Mouse (Mus musculus) skeletal muscle tissue, adult 2 months (tissue): Measurements from ENCODE around the gene Orai3.
"Not testable (repeated sequence)": the region's sequence is repeated elsewhere in the genome, so short reads cannot be mapped to it uniquely, and the experiment has no call there.

Source experiments
- DNase-seq: peaks from one replicate; pipeline ENCODE4 v3.0.0-alpha.2; 2012; ENCODE audit warnings: low read depth, low spot score

Gene Orai3

GRCm38 (mm10) chr7:127763642-127764041 is 6.0 kb upstream of the Orai3 start:
- DNase-seq, result no peak

GRCm38 (mm10) chr7:127765756-127766155 is 3.9 kb upstream of the Orai3 start:
- no peak for DNase-seq

- no peak for DNase-seq
Observed at GRCm38 (mm10) chr7:127766851-127767609, 2.6 kb upstream of the Orai3 start.

GRCm38 (mm10) chr7:127767671-127768345 is 1.8 kb upstream of the Orai3 start:
- DNase-seq, result no peak

- no peak for DNase-seq
Observed at GRCm38 (mm10) chr7:127768346-127768996, 1.1 kb upstream of the Orai3 start.

- peak; percentile 96 for DNase-seq
Observed at GRCm38 (mm10) chr7:127768997-127769593, 520 bp upstream of the Orai3 start.

- no peak for DNase-seq
Observed at GRCm38 (mm10) chr7:127770039-127770905, 657 bp downstream of the Orai3 start.

- DNase-seq, result no peak
Observed at GRCm38 (mm10) chr7:127771262-127771661, 1.6 kb downstream of the Orai3 start.

GRCm38 (mm10) chr7:127772080-127772479 is 2.5 kb downstream of the Orai3 start:
- no peak for DNase-seq

GRCm38 (mm10) chr7:127772557-127772956 is 2.9 kb downstream of the Orai3 start:
- DNase-seq, result no peak

GRCm38 (mm10) chr7:127773664-127774384 is 4.2 kb downstream of the Orai3 start:
- DNase-seq, result peak; percentile 63

GRCm38 (mm10) chr7:127775837-127776236 is 6.2 kb downstream of the Orai3 start:
- not testable (repeated sequence) for DNase-seq

GRCm38 (mm10) chr7:127776426-127776825 is 6.8 kb downstream of the Orai3 start, which contains the start of gene Setd1a:
Gene Setd1a (plus strand): TSS chr7:127776670.
- peak; percentile 76 for DNase-seq

- DNase-seq, result peak; percentile 96
Observed at GRCm38 (mm10) chr7:127776878-127777473, 7.4 kb downstream of the Orai3 start.

- peak; percentile 56 for DNase-seq
Observed at GRCm38 (mm10) chr7:127777474-127778266, 8.1 kb downstream of the Orai3 start.

GRCm38 (mm10) chr7:127778350-127778749 is 8.7 kb downstream of the Orai3 start:
- DNase-seq, result no peak

- DNase-seq, result no peak
Observed at GRCm38 (mm10) chr7:127785308-127785707, 15.7 kb downstream of the Orai3 start, which contains the start of gene Gm49388. Gene Gm49388 (plus strand): TSS chr7:127785608.

- DNase-seq, result no peak
Observed at GRCm38 (mm10) chr7:127797076-127797845, 27.6 kb downstream of the Orai3 start.
